Mouse (Mus musculus) liver, embryonic 13.5 days (tissue): ENCODE measurements at regions not wholly inside any gene's neighbourhood (a gene's known extent, or its start where the extent isn't known, plus 50 kb on each side); places are given as distances from the start of the nearest gene placed in this dataset.

Source experiments
- ATAC-seq: fragments of 200-750 bp; cut with Nextera tagmentation; 2 replicates; pipeline ENCODE4 v1.8.0; 2017; ENCODE audit warnings: low read depth, mild to moderate bottlenecking, moderate number of reproducible peaks, moderate library complexity
- DNase-seq: peaks from one replicate; pipeline ENCODE4 v3.0.0; 2022
- H3K27ac ChIP-seq: fragments of 300-500 bp; sonication (generic); 2 replicates; pipeline ENCODE4 v1.5.1; 2015; ENCODE audit warnings: moderate library complexity, mild to moderate bottlenecking, inconsistent platforms
- H3K27me3 ChIP-seq: fragments of 300-500 bp; sonication (generic); 2 replicates; pipeline ENCODE4 v1.6.1; 2015; ENCODE audit warnings: mild to moderate bottlenecking, inconsistent platforms
- H3K36me3 ChIP-seq: fragments of 300-500 bp; sonication (generic); 2 replicates; pipeline ENCODE4 v1.6.1; 2015; ENCODE audit warnings: mild to moderate bottlenecking, inconsistent platforms
- H3K4me1 ChIP-seq: fragments of 300-500 bp; sonication (generic); replicated peaks from 2 replicates; pipeline ENCODE4 v1.6.1; 2015; ENCODE audit warnings: inconsistent platforms
- H3K4me2 ChIP-seq: fragments of 300-500 bp; sonication (generic); 2 replicates; pipeline ENCODE4 v1.6.1; 2015; ENCODE audit warnings: inconsistent platforms, mild to moderate bottlenecking, moderate library complexity
- H3K4me3 ChIP-seq: fragments of 300-500 bp; sonication (generic); replicated peaks from 2 replicates; pipeline ENCODE4 v1.5.1; 2015; ENCODE audit warnings: mild to moderate bottlenecking, inconsistent platforms
- H3K9ac ChIP-seq: fragments of 300-500 bp; sonication (generic); 2 replicates; pipeline ENCODE4 v1.6.1; 2015; ENCODE audit warnings: mild to moderate bottlenecking, inconsistent platforms
- H3K9me3 ChIP-seq: fragments of 300-500 bp; sonication (generic); replicated peaks from 2 replicates; pipeline ENCODE4 v1.6.1; 2016; ENCODE audit warnings: inconsistent platforms
- WGBS: fragments of 180-500 bp; shearing (Covaris S2); methylation state at CpG from one replicate; pipeline ENCODE4 v1.1.7; 2015; ENCODE audit not compliant: insufficient replicate concordance; 5-methylcytosine and 5-hydroxymethylcytosine counted together

- Histone ChIP-seq H3K4me1 (no peaks in the 10 kb centered on the region; the same call in 1 of the 2 replicates), H3K36me3 (no peaks in the 10 kb centered on the region), H3K4me3 (no peak overlapping the region), H3K9ac (no peak overlapping the region), H3K27ac (no peak overlapping the region), H3K4me2 (no peak overlapping the region), H3K9me3 (no peaks in the 10 kb centered on the region), H3K27me3 (peaks cover 6% of the 10 kb centered on the region; the same call in 1 of the 2 replicates)
- ATAC-seq (no peak), DNase-seq (no peak)
- 54% methylated on average over 10 of the region's 10 CpGs for WGBS
Observed at GRCm38 (mm10) chr3:8736239-8736953, 873.5 kb downstream of the Zfp704 start.

- 51% methylated on average over 3 of the region's 3 CpGs for WGBS
- H3K4me3 ChIP-seq: no peak overlapping the region
- DNase-seq: no peak
Observed at GRCm38 (mm10) chr3:8734096-8734495, 875.8 kb downstream of the Zfp704 start.

GRCm38 (mm10) chr3:8731398-8731797 is 878.5 kb downstream of the Zfp704 start:
- no peak overlapping the region for H3K9ac ChIP-seq
- no peaks in the 10 kb centered on the region; the same call in 1 of the 2 replicates for H3K4me1 ChIP-seq
- H3K27me3 ChIP-seq: peaks cover 5% of the 10 kb centered on the region; the same call in 1 of the 2 replicates
- WGBS: 64% methylated on average over 6 of the region's 6 CpGs
- H3K4me3 ChIP-seq: no peak overlapping the region
- H3K36me3 ChIP-seq: no peaks in the 10 kb centered on the region
- no peaks in the 10 kb centered on the region for H3K9me3 ChIP-seq
- ATAC-seq: no peak
- DNase-seq: no peak
- no peak overlapping the region for H3K4me2 ChIP-seq
- no peak overlapping the region for H3K27ac ChIP-seq

More at GRCm38 (mm10) chr3:8734096-8734495, 875.8 kb downstream of the Zfp704 start:
- H3K9ac ChIP-seq: no peak overlapping the region
- no peak overlapping the region for H3K27ac ChIP-seq
- H3K36me3 ChIP-seq: no peaks in the 10 kb centered on the region
- H3K9me3 ChIP-seq: no peaks in the 10 kb centered on the region
- ATAC-seq: no peak
- H3K4me1 ChIP-seq: no peaks in the 10 kb centered on the region; the same call in 1 of the 2 replicates
- H3K4me2 ChIP-seq: no peak overlapping the region
- H3K27me3 ChIP-seq: peaks cover 6% of the 10 kb centered on the region; the same call in 1 of the 2 replicates

- Histone ChIP-seq H3K4me3 (no peak overlapping the region), H3K9ac (no peak overlapping the region), H3K27ac (0 out of 2 replicates have a peak overlapping the region, but pooled peaks have one; percentile 1), H3K4me2 (no peak overlapping the region), H3K9me3 (no peaks in the 10 kb centered on the region), H3K36me3 (no peaks in the 10 kb centered on the region), H3K27me3 (peaks cover 20% of the 10 kb centered on the region), H3K4me1 (peaks cover 24% of the 10 kb centered on the region)
- 37% methylated on average over 4 of the region's 4 CpGs for WGBS
- DNase-seq (peak; percentile 23), ATAC-seq (peak; percentile 76)
Observed at GRCm38 (mm10) chr3:8721628-8722594, 888.0 kb downstream of the Zfp704 start.

GRCm38 (mm10) chr3:8720586-8721100 is 889.2 kb downstream of the Zfp704 start:
- DNase-seq: no peak
- WGBS: 53% methylated on average over 7 of the region's 7 CpGs

GRCm38 (mm10) chr3:8718206-8718605 is 891.7 kb downstream of the Zfp704 start:
- H3K9ac ChIP-seq: no peak overlapping the region
- no peaks in the 10 kb centered on the region for H3K9me3 ChIP-seq
- H3K4me2 ChIP-seq: 0 out of 2 replicates have a peak overlapping the region, but pooled peaks have one; percentile 1
- DNase-seq (no peak), ATAC-seq (no peak)
- H3K36me3 ChIP-seq: no peaks in the 10 kb centered on the region
- H3K27me3 ChIP-seq: peaks cover 25% of the 10 kb centered on the region
- WGBS: 20% methylated on average over 9 of the region's 9 CpGs
- no peak overlapping the region for H3K4me3 ChIP-seq
- peaks cover 34% of the 10 kb centered on the region for H3K4me1 ChIP-seq
- H3K27ac ChIP-seq: no peak overlapping the region

More at GRCm38 (mm10) chr3:8720586-8721100, 889.2 kb downstream of the Zfp704 start:
- no peak for ATAC-seq
- Histone ChIP-seq H3K36me3 (no peaks in the 10 kb centered on the region), H3K4me1 (peaks cover 34% of the 10 kb centered on the region), H3K4me2 (no peak overlapping the region), H3K9me3 (no peaks in the 10 kb centered on the region), H3K4me3 (no peak overlapping the region), H3K27me3 (peaks cover 25% of the 10 kb centered on the region), H3K27ac (no peak overlapping the region), H3K9ac (no peak overlapping the region)

GRCm38 (mm10) chr3:8717334-8717812 is 892.5 kb downstream of the Zfp704 start:
- Histone ChIP-seq H3K27me3 (peaks cover 25% of the 10 kb centered on the region), H3K4me2 (peak overlapping the region; percentile 53), H3K27ac (no peak overlapping the region), H3K4me3 (peak overlapping the region; percentile 15), H3K9ac (peak overlapping the region; percentile 28; the same call in 1 of the 2 replicates), H3K4me1 (peaks cover 37% of the 10 kb centered on the region), H3K36me3 (no peaks in the 10 kb centered on the region), H3K9me3 (no peaks in the 10 kb centered on the region)
- WGBS: 5% methylated on average over 18 of the region's 18 CpGs
- no peak for DNase-seq
- ATAC-seq: no peak; the same call in 1 of the 2 replicates
